Mouse (Mus musculus) mouse trophoblast stem cell (cell line): ENCODE results near the gene Pkd1.

ENCODE experiments used
- in situ Hi-C, 2 experiments: fragments of 300-500 bp; cut with MseI, MboI; formaldehyde crosslinking; loops; 2 replicates in 1 of 2; 3 replicates in 1 of 2; pipeline ENCODE4 v1.15.1; 2025

The Pkd1 gene

DNA sequence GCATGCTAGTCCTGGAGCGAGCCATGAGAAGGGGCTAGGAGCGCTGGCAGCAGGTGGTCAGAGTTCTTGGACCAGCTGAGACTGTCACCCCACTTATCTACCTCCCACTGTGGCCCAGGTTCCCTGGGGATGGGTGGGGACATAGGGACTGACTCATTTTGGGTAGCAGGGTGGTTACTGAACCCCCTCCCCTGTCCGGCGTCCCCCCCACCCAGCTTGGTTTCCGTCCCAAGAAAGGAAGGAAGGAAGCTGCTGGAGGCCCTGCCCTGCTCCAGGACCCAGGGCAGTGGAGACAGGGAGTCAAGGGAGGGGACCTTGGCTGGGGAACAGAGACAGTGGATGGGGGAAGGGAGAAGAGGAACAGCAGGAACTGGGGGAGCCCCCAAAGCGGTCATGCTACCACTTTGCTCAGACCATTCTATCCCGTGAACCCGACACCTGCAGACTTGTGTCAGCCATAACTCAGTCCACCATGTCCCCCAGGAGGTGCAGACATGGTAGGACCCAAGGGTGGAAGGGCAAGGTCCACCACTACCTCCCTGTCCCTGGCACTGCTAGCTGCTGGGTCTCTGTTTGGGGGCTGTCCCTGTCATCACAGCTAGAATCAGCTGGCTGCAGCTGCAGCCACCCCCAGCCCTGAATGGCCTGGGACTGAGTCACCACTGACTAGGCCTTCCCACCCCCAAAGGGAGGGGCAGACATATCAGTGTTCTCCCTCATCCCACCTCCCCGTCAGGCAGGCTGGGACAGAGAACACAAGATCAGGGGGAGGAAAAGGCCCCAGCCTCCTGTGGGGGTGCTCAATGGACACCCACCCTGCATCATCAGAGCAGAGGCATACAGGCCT is 95.5 kb downstream of the Pkd1 start:
- in situ Hi-C loops, result no loop called here

DNA sequence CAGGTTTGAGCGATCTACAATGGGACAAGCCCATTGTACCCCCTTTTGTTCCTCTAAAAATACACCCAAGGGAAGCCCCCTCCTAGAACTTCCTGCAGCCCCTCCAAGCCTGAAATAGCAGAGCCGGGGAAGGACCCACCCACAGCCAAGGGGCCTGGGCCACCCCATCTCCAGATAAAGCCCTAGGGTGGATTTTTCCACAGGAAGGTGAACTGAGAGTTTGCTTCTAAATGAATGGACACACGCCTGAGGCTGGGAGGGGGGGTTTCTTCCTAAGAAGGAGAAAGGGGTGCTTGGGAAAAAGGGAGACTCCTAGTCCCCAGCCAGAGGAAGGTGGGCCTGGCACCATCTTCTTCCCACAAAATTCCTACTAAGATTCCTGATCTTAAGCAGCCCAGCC is 96.3 kb downstream of the Pkd1 start:
- in situ Hi-C loops, result no loop called here
